Comparison of ENCODE assay signal across 8 mouse cellular contexts in the genomic region with DNA sequence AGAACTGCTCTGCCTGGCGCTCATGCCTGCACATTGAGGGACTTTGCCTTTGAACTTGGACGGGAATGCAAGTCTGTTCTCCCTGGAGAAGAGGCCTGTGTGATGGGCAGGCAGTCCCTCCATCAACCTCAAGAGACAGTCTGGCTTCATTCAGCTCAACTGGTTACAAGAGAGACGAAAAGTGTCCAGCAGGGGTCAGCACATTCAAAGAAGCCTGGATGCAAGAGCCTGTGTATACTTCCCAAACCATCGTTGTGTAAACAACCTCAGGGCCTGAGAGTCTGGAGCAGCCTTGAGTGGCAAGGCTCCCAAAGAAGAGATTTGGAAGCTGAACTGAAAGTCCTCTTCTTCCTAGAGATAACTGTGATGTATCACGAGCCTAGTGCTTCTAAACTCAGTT.
A peak's percentile ranks its signal among the peaks of the same experiment; 100 is the strongest.
DNase-seq lines count a peak whose midpoint lies in the region; ATAC-seq and TF ChIP-seq lines count a peak whose summit lies in the region.

No protein-coding gene starts in this region.

- peak; percentile 90 for DNase-seq in ES-E14 (ENCODE audit: low read depth, low spot score)
- DNase-seq in brain, embryonic 14.5 days (ENCODE audit: low read depth), result peak; percentile 86
- DNase-seq in forebrain, embryonic 11.5 days (ENCODE audit: low spot score), result peak; percentile 83
- DNase-seq in kidney, postnatal 10 days, result peak; percentile 88
- peak; percentile 51 for DNase-seq in liver, adult 2 months (ENCODE audit: extremely low read depth, low read depth, low spot score)
- DNase-seq in thymus, postnatal 4 days, result peak; percentile 63

- no peak overlapping the region for H3K27ac ChIP-seq in ES-E14 (ENCODE audit: insufficient read depth, low read depth, low read length, poor library complexity, severe bottlenecking)
- H3K27ac ChIP-seq in forebrain, embryonic 11.5 days (ENCODE audit: low read depth, low read length), result no peak overlapping the region
- H3K27ac ChIP-seq in heart, embryonic 16.5 days (ENCODE audit: low read length), result no peak overlapping the region
- H3K27ac ChIP-seq in liver, adult 2 months (replicated peaks; ENCODE audit: insufficient read depth, low read depth, low read length), result no peak overlapping the region
- no peak overlapping the region for H3K27ac ChIP-seq in olfactory bulb, adult 2 months (ENCODE audit: insufficient read depth, low read depth, low read length)

- peak overlapping the region in 1 of 2 experiments; percentile 53; a peak in 3 of 4 replicates for H3K4me3 ChIP-seq in ES-E14 (ENCODE audit: insufficient read depth in 1 of 2, low read depth in 1 of 2, low read length in 2 of 2, poor library complexity in 1 of 2, severe bottlenecking in 1 of 2)
- no peak overlapping the region for H3K4me3 ChIP-seq in forebrain, embryonic 11.5 days (ENCODE audit: low read depth, low read length)
- no peak overlapping the region for H3K4me3 ChIP-seq in heart, embryonic 16.5 days (ENCODE audit: low read length)
- no peak overlapping the region for H3K4me3 ChIP-seq in liver, adult 2 months (ENCODE audit: insufficient read depth, low read depth, low read length)
- H3K4me3 ChIP-seq in olfactory bulb, adult 2 months (ENCODE audit: insufficient read depth, low read depth, low read length), result no peak overlapping the region

- in situ Hi-C loops in ES-E14 (cut with MboI; ENCODE audit: low sequenced_read_pairs in 2 of 2, unreplicated experiment in 2 of 2), result loop anchor here in 1 of 2 experiments (25.0 kb wide), 1 partner anchor 737 kb away; no protein-coding TSS in a partner anchor

- H3K4me2 ChIP-seq in forebrain, embryonic 11.5 days (ENCODE audit: low read depth, low read length, severe bottlenecking), result no peak overlapping the region
- H3K4me2 ChIP-seq in heart, embryonic 16.5 days (ENCODE audit: low read depth, low read length), result no peak overlapping the region

- peak; percentile 72 for TF ChIP-seq CTCF in brain, embryonic 14.5 days (IDR thresholded peaks at IDR 0.05; ENCODE audit: borderline replicate concordance, extremely low read depth, insufficient read depth, insufficient read length)
- peak; percentile 42 for TF ChIP-seq CTCF in liver, adult 2 months (IDR thresholded peaks at IDR 0.05; ENCODE audit: low read depth, low read length)
- peak; percentile 25; the same call in 1 of the 2 replicates for TF ChIP-seq CTCF in olfactory bulb, adult 2 months (IDR thresholded peaks at IDR 0.05; ENCODE audit: insufficient read depth, low read depth, low read length)

- H3K9me3 ChIP-seq in ES-E14 (ENCODE audit: control insufficient read depth, insufficient read depth, low read depth, low read length), result no peaks in the 10 kb centered on the region
- H3K9me3 ChIP-seq in forebrain, embryonic 11.5 days (ENCODE audit: control insufficient read depth, low read length), result no peaks in the 10 kb centered on the region
- no peaks in the 10 kb centered on the region for H3K9me3 ChIP-seq in heart, embryonic 16.5 days (replicated peaks; ENCODE audit: control insufficient read depth, low read length)

- TF ChIP-seq POLR2A in brain, embryonic 14.5 days (IDR thresholded peaks at IDR 0.05; ENCODE audit: borderline replicate concordance, extremely low read depth, insufficient read depth, insufficient read length, poor library complexity, severe bottlenecking), result no peak
- TF ChIP-seq POLR2A in liver, adult 2 months (IDR thresholded peaks at IDR 0.05; ENCODE audit: extremely low read depth, insufficient read depth, low read length), result no peak
- TF ChIP-seq POLR2A in olfactory bulb, adult 2 months (IDR thresholded peaks at IDR 0.05; ENCODE audit: insufficient read depth, low read depth, low read length), result no peak

- no peak overlapping the region for H3K9ac ChIP-seq in ES-E14 (ENCODE audit: insufficient read depth, low read depth, low read length, poor library complexity, severe bottlenecking)
- H3K9ac ChIP-seq in forebrain, embryonic 11.5 days (ENCODE audit: low read length), result no peak overlapping the region
- no peak overlapping the region for H3K9ac ChIP-seq in heart, embryonic 16.5 days (ENCODE audit: low read length)
- H3K9ac ChIP-seq in liver, adult 2 months (ENCODE audit: low read depth, low read length), result no peak overlapping the region

- no peaks in the 10 kb centered on the region for H3K36me3 ChIP-seq in ES-E14 (ENCODE audit: control insufficient read depth, insufficient read depth, low read length, poor library complexity, severe bottlenecking)
- no peaks in the 10 kb centered on the region for H3K36me3 ChIP-seq in forebrain, embryonic 11.5 days (ENCODE audit: control insufficient read depth, insufficient read depth, low read length)
- H3K36me3 ChIP-seq in heart, embryonic 16.5 days (ENCODE audit: control insufficient read depth, insufficient read depth), result no peaks in the 10 kb centered on the region
- H3K36me3 ChIP-seq in liver, adult 2 months (ENCODE audit: control insufficient read depth, insufficient read depth, low read length), result no peaks in the 10 kb centered on the region

- peak; percentile 71; the same call in 1 of the 2 replicates for ATAC-seq in forebrain, embryonic 11.5 days (replicated peaks; ENCODE audit: low FRiP score)
- peak; percentile 28; the same call in 1 of the 2 replicates for ATAC-seq in heart, embryonic 16.5 days (replicated peaks; ENCODE audit: extremely low read depth, insufficient read depth, low FRiP score)

- no peaks in the 10 kb centered on the region for H3K27me3 ChIP-seq in forebrain, embryonic 11.5 days (ENCODE audit: control insufficient read depth, insufficient read depth, low read length)
- no peaks in the 10 kb centered on the region for H3K27me3 ChIP-seq in heart, embryonic 16.5 days (ENCODE audit: control insufficient read depth, insufficient read depth, low read length)
- H3K27me3 ChIP-seq in liver, adult 2 months (ENCODE audit: control insufficient read depth, insufficient read depth, low read length), result no peaks in the 10 kb centered on the region

- H3K79me2 ChIP-seq in liver, adult 2 months (ENCODE audit: control insufficient read depth, insufficient read depth, low read length), result no peaks in the 10 kb centered on the region

- H3K4me1 ChIP-seq in ES-E14 (ENCODE audit: control insufficient read depth in 2 of 2, insufficient read depth in 2 of 2, low read length in 2 of 2, poor library complexity in 1 of 2), result no peaks in the 10 kb centered on the region
- H3K4me1 ChIP-seq in forebrain, embryonic 11.5 days (replicated peaks; ENCODE audit: control insufficient read depth, insufficient read depth, low read length), result no peaks in the 10 kb centered on the region
- H3K4me1 ChIP-seq in heart, embryonic 16.5 days (ENCODE audit: control insufficient read depth, insufficient read depth, low read length), result peaks cover 10% of the 10 kb centered on the region; the same call in 1 of the 2 replicates
- H3K4me1 ChIP-seq in liver, adult 2 months (ENCODE audit: control insufficient read depth, insufficient read depth, low read length), result no peaks in the 10 kb centered on the region
- no peaks in the 10 kb centered on the region for H3K4me1 ChIP-seq in olfactory bulb, adult 2 months (ENCODE audit: control insufficient read depth, insufficient read depth, low read length)

- WGBS in forebrain, embryonic 11.5 days, result 23% methylated on average over 5 of the region's 5 CpGs
- WGBS in heart, embryonic 16.5 days, result 26% methylated on average over 5 of the region's 5 CpGs
- WGBS in liver, adult 2 months, result 39% methylated on average over 5 of the region's 5 CpGs
- WGBS in olfactory bulb, adult 2 months, result 43% methylated on average over 5 of the region's 5 CpGs

TF ChIP-seq in ES-E14, 5 proteins besides CTCF, POLR2A, EP300 and RAD21:
- TF ChIP-seq ZC3H11A (IDR thresholded peaks at IDR 0.05; ENCODE audit: borderline replicate concordance, low read depth, low read length) (peak; percentile 96), MAFK (IDR thresholded peaks at IDR 0.05; ENCODE audit: insufficient read depth, low read depth, low read length) (no peak)
TF ChIP-seq in ES-E14: peak in this region for 1.
